Mouse (Mus musculus): ENCODE data around the gene Gm11009. TPM values are rescaled to one million over a fixed set of nuclear protein-coding genes. Genes with fewer than 3 reads are reported as not detected.
"Not testable (repeated sequence)": the region's sequence is repeated elsewhere in the genome, so short reads cannot be mapped to it uniquely, and the experiment has no call there.

Gene Gm11009
- polyA plus RNA-seq (2015; fragmentation: Nextera tagmentation; extraction: Ambion mirVana): not detected in 2 replicates

- no CpG with 5 or more reads among the region's 2 CpGs for WGBS
Observed at GRCm38 (mm10) chr2:176319394-176319793, at the start of gene Gm11009. Gm11009 (minus strand) TSS chr2:176319494.

More at GRCm38 (mm10) chr2:176319394-176319793, at the start of gene Gm11009:
- not testable (repeated sequence) for H3K4me3 ChIP-seq (ENCODE audit: low read length); H3K9ac ChIP-seq (ENCODE audit: low read depth, low read length); H3K9me3 ChIP-seq (ENCODE audit: control insufficient read depth, low read length); H3K4me2 ChIP-seq (ENCODE audit: low read depth, low read length); H3K4me1 ChIP-seq (ENCODE audit: control insufficient read depth, insufficient read depth, low read length); H3K27me3 ChIP-seq (replicated peaks; ENCODE audit: control insufficient read depth, insufficient read depth, low read length); H3K36me3 ChIP-seq (ENCODE audit: control insufficient read depth, insufficient read depth, low read length); H3K27ac ChIP-seq (ENCODE audit: low read length); ATAC-seq

Other genes starting within 250 kb of the Gm11009 start
- gene Gm2004, start 169.7 kb downstream of the Gm11009 start, polyA plus RNA-seq (2015; fragmentation: Nextera tagmentation; extraction: Ambion mirVana): 1.4 TPM in 2 replicates
- gene 2210418O10Rik, start 92.9 kb downstream of the Gm11009 start, polyA plus RNA-seq (2015; fragmentation: Nextera tagmentation; extraction: Ambion mirVana): 9.6 and 12.0 TPM in 2 replicates
- 9.9 and 13.1 TPM in 2 replicates for gene Gm14435, start 104.1 kb upstream of the Gm11009 start, polyA plus RNA-seq (2015; fragmentation: Nextera tagmentation; extraction: Ambion mirVana)
- gene Gm14434, start 167.3 kb upstream of the Gm11009 start, polyA plus RNA-seq (2015; fragmentation: Nextera tagmentation; extraction: Ambion mirVana): 2.7 TPM in 1 of 2 replicates, not detected in the other
- gene Zfp967, start 201.6 kb upstream of the Gm11009 start, polyA plus RNA-seq (2015; fragmentation: Nextera tagmentation; extraction: Ambion mirVana): not detected in 2 replicates